Mouse (Mus musculus) ES-E14 (cell line): ENCODE measurements around the gene Mob2. TPM values are rescaled to one million over a fixed set of nuclear protein-coding genes. Genes with fewer than 3 reads are reported as not detected.

Source experiments
- DNase-seq: peaks from one replicate; pipeline ENCODE4 v3.0.0-alpha.2; 2013; ENCODE audit warnings: low read depth, low spot score
- H3K27ac ChIP-seq: 2 replicates; pipeline ENCODE4 v1.5.1; 2012; ENCODE audit warnings: low read depth, mild to moderate bottlenecking, low read length, moderate library complexity, mixed read lengths; ENCODE audit not compliant: poor library complexity, insufficient read depth, severe bottlenecking
- H3K36me3 ChIP-seq: 2 replicates; pipeline ENCODE4 v1.6.1; 2012; ENCODE audit warnings: mild to moderate bottlenecking, low read length, moderate library complexity, mixed read lengths; ENCODE audit not compliant: control insufficient read depth, poor library complexity, insufficient read depth, severe bottlenecking
- H3K4me1 ChIP-seq, 2 experiments: fragments of 150-350 bp in 1 of 2; sonication (generic) in 1 of 2; 2 replicates each; pipeline ENCODE4 v1.6.1; 2012; ENCODE audit warnings: low read length in 2 of 2, mild to moderate bottlenecking in 1 of 2, mixed read lengths in 1 of 2; ENCODE audit not compliant: control insufficient read depth in 2 of 2, insufficient read depth in 2 of 2, poor library complexity in 1 of 2
- H3K4me3 ChIP-seq, 2 experiments: fragments of 150-350 bp in 1 of 2; sonication (generic) in 1 of 2; 2 replicates each; pipeline ENCODE4 v1.5.1; 2012; ENCODE audit warnings: low read length in 2 of 2, low read depth in 1 of 2, mild to moderate bottlenecking in 1 of 2, mixed read lengths in 1 of 2; ENCODE audit not compliant: insufficient read depth in 1 of 2, poor library complexity in 1 of 2, severe bottlenecking in 1 of 2
- H3K9ac ChIP-seq: 2 replicates; pipeline ENCODE4 v1.6.1; 2012; ENCODE audit warnings: low read depth, mild to moderate bottlenecking, low read length, mixed read lengths; ENCODE audit not compliant: poor library complexity, insufficient read depth, severe bottlenecking
- H3K9me3 ChIP-seq: fragments of 150-350 bp; sonication (generic); 2 replicates; pipeline ENCODE4 v1.6.1; 2012; ENCODE audit warnings: low read depth, mild to moderate bottlenecking, low read length; ENCODE audit not compliant: control insufficient read depth, insufficient read depth
- CHD2 ChIP-seq: IDR thresholded peaks from 2 replicates; pipeline ENCODE4 v1.6.1; 2014; ENCODE audit warnings: mild to moderate bottlenecking, low read depth, low read length, inconsistent platforms
- HCFC1 ChIP-seq: IDR thresholded peaks from 2 replicates; pipeline ENCODE4 v1.6.1; 2012; ENCODE audit warnings: low read length, inconsistent platforms, borderline replicate concordance; ENCODE audit not compliant: insufficient read depth
- MAFK ChIP-seq: IDR thresholded peaks from 2 replicates; pipeline ENCODE4 v1.6.1; 2014; ENCODE audit warnings: mild to moderate bottlenecking, low read depth, low read length, inconsistent platforms; ENCODE audit not compliant: insufficient read depth
- ZC3H11A ChIP-seq: IDR thresholded peaks from 2 replicates; pipeline ENCODE4 v1.6.1; 2012; ENCODE audit warnings: low read depth, mild to moderate bottlenecking, inconsistent platforms, low read length, borderline replicate concordance
- ZNF384 ChIP-seq: IDR thresholded peaks from 2 replicates; pipeline ENCODE4 v1.6.1; 2012; ENCODE audit warnings: low read depth, low read length, inconsistent platforms
- in situ Hi-C, 2 experiments: fragments of 600-800 bp; cut with MboI; formaldehyde crosslinking; loops; one replicate each; pipeline ENCODE4 v1.15.1; 2025; ENCODE audit warnings: low sequenced_read_pairs in 2 of 2, inconsistent platforms in 1 of 2; ENCODE audit not compliant: unreplicated experiment in 2 of 2
- total RNA-seq: library from RNA; depleted of rRNA; stranded (reverse); fragments of 300-350 nt; gene quantifications from 2 replicates; pipeline ENCODE4 v1.2.3, GENCODE M21; 2012

Mob2 gene
- total RNA-seq, 1 experiment, result 30.7 TPM

- no peak overlapping the region for H3K9ac ChIP-seq
- in situ Hi-C loops, result no loop called here
- TF ChIP-seq ZNF384 (no peak), ZC3H11A (no peak), HCFC1 (no peak), CHD2 (no peak), MAFK (no peak)
- no peaks in the 10 kb centered on the region for H3K36me3 ChIP-seq
- no peak overlapping the region for H3K4me3 ChIP-seq
- no peak overlapping the region for H3K27ac ChIP-seq
- H3K4me1 ChIP-seq, result no peaks in the 10 kb centered on the region
- no peaks in the 10 kb centered on the region for H3K9me3 ChIP-seq
- no peak for DNase-seq
Measured at GRCm38 (mm10) chr7:141981237-141981636, 79.6 kb downstream of the Mob2 start.

- Histone ChIP-seq H3K27ac (no peak overlapping the region), H3K9ac (no peak overlapping the region), H3K36me3 (no peaks in the 10 kb centered on the region), H3K4me1 (no peaks in the 10 kb centered on the region), H3K9me3 (no peaks in the 10 kb centered on the region), H3K4me3 (no peak overlapping the region)
- no peak for DNase-seq
- TF ChIP-seq ZC3H11A (no peak), MAFK (no peak), HCFC1 (no peak), ZNF384 (no peak), CHD2 (no peak)
- in situ Hi-C loops, result no loop called here
Measured at GRCm38 (mm10) chr7:141979247-141979646, 81.6 kb downstream of the Mob2 start.

- Histone ChIP-seq H3K9ac (no peak overlapping the region), H3K9me3 (no peaks in the 10 kb centered on the region), H3K36me3 (no peaks in the 10 kb centered on the region), H3K4me1 (no peaks in the 10 kb centered on the region), H3K4me3 (no peak overlapping the region), H3K27ac (no peak overlapping the region)
- TF ChIP-seq CHD2, result no peak
- no peak for TF ChIP-seq ZNF384
- no peak for TF ChIP-seq ZC3H11A
- TF ChIP-seq HCFC1, result no peak
- no peak for TF ChIP-seq MAFK
- DNase-seq, result no peak
- in situ Hi-C loops, result no loop called here
Measured at GRCm38 (mm10) chr7:141978003-141978402, 82.9 kb downstream of the Mob2 start.

- Histone ChIP-seq H3K9me3 (no peaks in the 10 kb centered on the region), H3K4me1 (no peaks in the 10 kb centered on the region), H3K36me3 (no peaks in the 10 kb centered on the region), H3K9ac (no peak overlapping the region), H3K4me3 (no peak overlapping the region), H3K27ac (no peak overlapping the region)
- no peak for DNase-seq
- TF ChIP-seq ZC3H11A, result no peak
- TF ChIP-seq CHD2, result no peak
- TF ChIP-seq ZNF384, result no peak
- TF ChIP-seq HCFC1, result no peak
- TF ChIP-seq MAFK, result no peak
- in situ Hi-C loops, result no loop called here
Measured at GRCm38 (mm10) chr7:141972831-141973619, 87.8 kb downstream of the Mob2 start.
